Mouse (Mus musculus) lung, adult 18-20 months (tissue): ENCODE results near the gene Col4a1.
A peak's percentile ranks its signal among the peaks of the same experiment; 100 is the strongest.

Source experiments
- DNase-seq, 2 experiments: peaks; one replicate each; pipeline ENCODE4 v3.0.0; 2022; ENCODE audit warnings: mixed read lengths in 2 of 2

The Col4a1 gene

GRCm38 (mm10) chr8:11265971-11266370 lies 46.7 kb downstream of the Col4a1 start:
- no peak for DNase-seq

- DNase-seq, result no peak
These were observed 48.8 kb downstream of the Col4a1 start for GRCm38 (mm10) chr8:11263848-11264247.

GRCm38 (mm10) chr8:11262031-11262735 lies 50.4 kb downstream of the Col4a1 start:
- DNase-seq, result peak; percentile 75 to 83

GRCm38 (mm10) chr8:11259832-11260615 lies 52.6 kb downstream of the Col4a1 start:
- no peak for DNase-seq

GRCm38 (mm10) chr8:11258517-11259136 lies 54.0 kb downstream of the Col4a1 start:
- no peak for DNase-seq

GRCm38 (mm10) chr8:11257079-11258017 lies 55.3 kb downstream of the Col4a1 start:
- no peak for DNase-seq

- no peak for DNase-seq
These were observed 56.2 kb downstream of the Col4a1 start for GRCm38 (mm10) chr8:11256405-11256804.

- no peak for DNase-seq
These were observed 56.9 kb downstream of the Col4a1 start for GRCm38 (mm10) chr8:11255680-11256079.

- no peak for DNase-seq
These were observed 57.6 kb downstream of the Col4a1 start for GRCm38 (mm10) chr8:11254914-11255530.

GRCm38 (mm10) chr8:11254510-11254909 lies 58.1 kb downstream of the Col4a1 start:
- DNase-seq, result no peak

- DNase-seq, result peak; percentile 80 to 83
These were observed 59.1 kb downstream of the Col4a1 start for GRCm38 (mm10) chr8:11253556-11253955.

GRCm38 (mm10) chr8:11253041-11253440 lies 59.6 kb downstream of the Col4a1 start:
- no peak for DNase-seq

- DNase-seq, result no peak
These were observed 60.3 kb downstream of the Col4a1 start for GRCm38 (mm10) chr8:11252235-11252774.

- DNase-seq, result no peak
These were observed 62.5 kb downstream of the Col4a1 start for GRCm38 (mm10) chr8:11250149-11250548.

- peak; percentile 51 to 62 for DNase-seq
These were observed 63.0 kb downstream of the Col4a1 start for GRCm38 (mm10) chr8:11249541-11250058.

GRCm38 (mm10) chr8:11248712-11249111 lies 63.9 kb downstream of the Col4a1 start:
- peak; percentile 57 to 72 for DNase-seq

- no peak for DNase-seq
These were observed 71.1 kb downstream of the Col4a1 start for GRCm38 (mm10) chr8:11241488-11241887.

GRCm38 (mm10) chr8:11234879-11235210 lies 77.8 kb downstream of the Col4a1 start:
- DNase-seq, result no peak

- peak; percentile 40 to 71 for DNase-seq
These were observed 78.3 kb downstream of the Col4a1 start for GRCm38 (mm10) chr8:11234151-11234878.

- DNase-seq, result no peak
These were observed 79.6 kb downstream of the Col4a1 start for GRCm38 (mm10) chr8:11233009-11233408.

- DNase-seq, result no peak
These were observed 82.3 kb downstream of the Col4a1 start for GRCm38 (mm10) chr8:11230277-11230676.
